Mouse (Mus musculus) midbrain, postnatal 0 days (tissue): ENCODE results near the gene Cacna1c. TPM values are rescaled to one million over a fixed set of nuclear protein-coding genes. Genes with fewer than 3 reads are reported as not detected.
A peak's percentile ranks its signal among the peaks of the same experiment; 100 is the strongest.

ENCODE experiments used
- ATAC-seq: fragments of 200-750 bp; cut with Nextera tagmentation; 2 replicates; pipeline ENCODE4 v1.8.0; 2017; ENCODE audit warnings: moderate number of reproducible peaks, mild to moderate bottlenecking, moderate TSS enrichment, moderate library complexity; ENCODE audit not compliant: low FRiP score
- DNase-seq: peaks from one replicate; pipeline ENCODE4 v3.0.0-alpha.2; 2015; ENCODE audit warnings: low spot score
- H3K27ac ChIP-seq: fragments of 300-500 bp; sonication (generic); 2 replicates; pipeline ENCODE4 v1.5.1; 2014; ENCODE audit warnings: low read depth, mild to moderate bottlenecking, low read length, mixed read lengths
- H3K27me3 ChIP-seq: fragments of 300-500 bp; sonication (generic); 2 replicates; pipeline ENCODE4 v1.6.1; 2014; ENCODE audit warnings: low read length, control low read depth, mixed read lengths; ENCODE audit not compliant: insufficient read depth
- H3K36me3 ChIP-seq: fragments of 300-500 bp; sonication (generic); 2 replicates; pipeline ENCODE4 v1.6.1; 2014; ENCODE audit warnings: low read length, control low read depth, mixed read lengths; ENCODE audit not compliant: insufficient read depth
- H3K4me1 ChIP-seq: fragments of 300-500 bp; sonication (generic); 2 replicates; pipeline ENCODE4 v1.6.1; 2014; ENCODE audit warnings: mild to moderate bottlenecking, control low read depth, antibody characterized with exemption, low read length, mixed read lengths; ENCODE audit not compliant: insufficient read depth
- H3K4me2 ChIP-seq: fragments of 300-500 bp; sonication (generic); 2 replicates; pipeline ENCODE4 v1.6.1; 2014; ENCODE audit warnings: low read depth, mild to moderate bottlenecking, low read length, mixed read lengths; ENCODE audit not compliant: poor library complexity, severe bottlenecking
- H3K4me3 ChIP-seq: fragments of 300-500 bp; sonication (generic); 2 replicates; pipeline ENCODE4 v1.5.1; 2014; ENCODE audit warnings: low read depth, mild to moderate bottlenecking, low read length, moderate library complexity
- H3K9ac ChIP-seq: fragments of 300-500 bp; sonication (generic); replicated peaks from 2 replicates; pipeline ENCODE4 v1.6.1; 2014; ENCODE audit warnings: mild to moderate bottlenecking, low read length, moderate library complexity, mixed read lengths; ENCODE audit not compliant: poor library complexity, severe bottlenecking
- H3K9me3 ChIP-seq: fragments of 300-500 bp; sonication (generic); 2 replicates; pipeline ENCODE4 v1.6.1; 2016; ENCODE audit warnings: low read length, control low read depth
- CTCF ChIP-seq: IDR thresholded peaks from 2 replicates; pipeline ENCODE4 v1.5.1; 2016; ENCODE audit warnings: antibody characterized with exemption, mild to moderate bottlenecking
- WGBS: fragments of 180-500 bp; shearing (Covaris S2); extraction: QIAGEN DNeasy Blood & Tissue Kit; methylation state at CpG from one replicate; pipeline ENCODE4 v1.1.7; 2014; 5-methylcytosine and 5-hydroxymethylcytosine counted together
- polyA plus RNA-seq: library from polyadenylated mRNA; unstranded; fragments of >200 nt; fragmentation: Nextera tagmentation; extraction: Ambion mirVana; gene quantifications from 2 replicates; pipeline ENCODE4 v1.2.1, GENCODE M21; 2015
- total RNA-seq: library from RNA; depleted of rRNA; stranded (reverse); fragments of >200 nt; gene quantifications from 2 replicates; pipeline ENCODE4 v1.2.3, GENCODE M21; 2014

The Cacna1c gene
- total and polyA plus RNA-seq, 2 experiments from 2014 or later: 4.9 to 33.9 TPM

- no peaks in the 10 kb centered on the region for H3K27me3 ChIP-seq
- WGBS: 17% methylated on average over 2 of the region's 2 CpGs
- H3K9me3 ChIP-seq: no peaks in the 10 kb centered on the region
- H3K36me3 ChIP-seq: no peaks in the 10 kb centered on the region
- H3K4me3 ChIP-seq: no peak overlapping the region
- ATAC-seq: no peak
- no peak overlapping the region for H3K4me2 ChIP-seq
- no peak overlapping the region for H3K27ac ChIP-seq
- peak; percentile 32 for DNase-seq
- no peak for TF ChIP-seq CTCF
- no peak overlapping the region for H3K9ac ChIP-seq
- H3K4me1 ChIP-seq: peaks cover 2% of the 10 kb centered on the region; the same call in 1 of the 2 replicates
Measured at GRCm38 (mm10) chr6:118845829-118846228, 350.4 kb downstream of the Cacna1c start.

GRCm38 (mm10) chr6:118845180-118845579 lies 351.0 kb downstream of the Cacna1c start:
- Histone ChIP-seq H3K27me3 (no peaks in the 10 kb centered on the region), H3K36me3 (no peaks in the 10 kb centered on the region), H3K9me3 (no peaks in the 10 kb centered on the region), H3K4me1 (peaks cover 2% of the 10 kb centered on the region; the same call in 1 of the 2 replicates), H3K4me3 (no peak overlapping the region), H3K27ac (no peak overlapping the region), H3K4me2 (no peak overlapping the region), H3K9ac (no peak overlapping the region)
- TF ChIP-seq CTCF: no peak
- no peak for ATAC-seq
- 66% methylated on average over 6 of the region's 6 CpGs for WGBS
- DNase-seq: no peak

- TF ChIP-seq CTCF: no peak
- no peak overlapping the region for H3K27ac ChIP-seq
Measured at GRCm38 (mm10) chr6:118843566-118843965, 352.7 kb downstream of the Cacna1c start.

GRCm38 (mm10) chr6:118841892-118842291 lies 354.3 kb downstream of the Cacna1c start:
- no peaks in the 10 kb centered on the region for H3K27me3 ChIP-seq

More at GRCm38 (mm10) chr6:118843566-118843965, 352.7 kb downstream of the Cacna1c start:
- DNase-seq (no peak), ATAC-seq (no peak)
- Histone ChIP-seq H3K9me3 (no peaks in the 10 kb centered on the region), H3K4me3 (no peak overlapping the region), H3K9ac (no peak overlapping the region), H3K4me2 (no peak overlapping the region), H3K27me3 (no peaks in the 10 kb centered on the region), H3K4me1 (peaks cover 5% of the 10 kb centered on the region; the same call in 1 of the 2 replicates), H3K36me3 (no peaks in the 10 kb centered on the region)
- 76% methylated on average over 8 of the region's 8 CpGs for WGBS

GRCm38 (mm10) chr6:118838919-118839915 lies 357.0 kb downstream of the Cacna1c start:
- Histone ChIP-seq H3K36me3 (no peaks in the 10 kb centered on the region), H3K27ac (no peak overlapping the region), H3K9ac (no peak overlapping the region), H3K4me3 (no peak overlapping the region), H3K27me3 (no peaks in the 10 kb centered on the region), H3K9me3 (no peaks in the 10 kb centered on the region), H3K4me1 (peaks cover 16% of the 10 kb centered on the region; the same call in 1 of the 2 replicates), H3K4me2 (no peak overlapping the region)
- DNase-seq (no peak), ATAC-seq (no peak)
- no peak for TF ChIP-seq CTCF
- 67% methylated on average over 14 of the region's 14 CpGs for WGBS

More at GRCm38 (mm10) chr6:118841892-118842291, 354.3 kb downstream of the Cacna1c start:
- Histone ChIP-seq H3K9ac (no peak overlapping the region), H3K27ac (no peak overlapping the region), H3K4me1 (peaks cover 6% of the 10 kb centered on the region; the same call in 1 of the 2 replicates), H3K4me2 (no peak overlapping the region), H3K4me3 (no peak overlapping the region), H3K36me3 (no peaks in the 10 kb centered on the region), H3K9me3 (no peaks in the 10 kb centered on the region)
- DNase-seq (no peak), ATAC-seq (no peak)
- no peak for TF ChIP-seq CTCF
- 77% methylated on average over 2 of the region's 2 CpGs for WGBS

- no peak for TF ChIP-seq CTCF
- Histone ChIP-seq H3K27me3 (no peaks in the 10 kb centered on the region), H3K4me2 (no peak overlapping the region), H3K4me1 (peaks cover 16% of the 10 kb centered on the region; the same call in 1 of the 2 replicates), H3K4me3 (no peak overlapping the region), H3K9ac (no peak overlapping the region), H3K36me3 (no peaks in the 10 kb centered on the region), H3K9me3 (no peaks in the 10 kb centered on the region), H3K27ac (no peak overlapping the region)
- DNase-seq: no peak
- no peak for ATAC-seq
- 15% methylated on average over 7 of the region's 7 CpGs for WGBS
Measured at GRCm38 (mm10) chr6:118836693-118837092, 359.5 kb downstream of the Cacna1c start.
